Mouse (Mus musculus) WW6 (cell line): ENCODE data around the gene Glis2.
A peak's percentile ranks its signal among the peaks of the same experiment; 100 is the strongest.

Experiments used
- DNase-seq: peaks from one replicate; pipeline ENCODE4 v3.0.0-alpha.2; 2013; ENCODE audit warnings: low read depth, low spot score

Glis2 gene

GRCm38 (mm10) chr16:4593971-4594813 is at the start of gene Glis2:
Glis2 (plus strand) TSS chr16:4594713.
- no peak for DNase-seq

- no peak for DNase-seq
These were observed 49.7 kb upstream of the Glis2 start for GRCm38 (mm10) chr16:4544845-4545244.

GRCm38 (mm10) chr16:4546838-4547237 is 47.7 kb upstream of the Glis2 start:
- DNase-seq, result no peak

GRCm38 (mm10) chr16:4547611-4548010 is 46.9 kb upstream of the Glis2 start:
- no peak for DNase-seq

- DNase-seq, result no peak
These were observed 45.4 kb upstream of the Glis2 start for GRCm38 (mm10) chr16:4548953-4549688.

- DNase-seq, result no peak
These were observed 43.5 kb upstream of the Glis2 start for GRCm38 (mm10) chr16:4551056-4551455.

GRCm38 (mm10) chr16:4551885-4552284 is 42.6 kb upstream of the Glis2 start:
- DNase-seq, result no peak

GRCm38 (mm10) chr16:4552829-4553550 is 41.5 kb upstream of the Glis2 start:
- DNase-seq, result no peak

GRCm38 (mm10) chr16:4555555-4555954 is 39.0 kb upstream of the Glis2 start:
- no peak for DNase-seq

- no peak for DNase-seq
These were observed 37.4 kb upstream of the Glis2 start for GRCm38 (mm10) chr16:4557085-4557484.

- DNase-seq, result no peak
These were observed 36.6 kb upstream of the Glis2 start for GRCm38 (mm10) chr16:4557949-4558348.

- DNase-seq, result peak; percentile 84
These were observed 36.0 kb upstream of the Glis2 start for GRCm38 (mm10) chr16:4558384-4558979.

- DNase-seq, result no peak
These were observed 35.4 kb upstream of the Glis2 start for GRCm38 (mm10) chr16:4558980-4559631.

GRCm38 (mm10) chr16:4559715-4560144 is 34.8 kb upstream of the Glis2 start, which contains the start of gene Tfap4:
Tfap4 (minus strand) TSS chr16:4559854.
- no peak for DNase-seq

GRCm38 (mm10) chr16:4560145-4560952 is 34.2 kb upstream of the Glis2 start:
- DNase-seq, result peak; percentile 87

GRCm38 (mm10) chr16:4567912-4568311 is 26.6 kb upstream of the Glis2 start:
- DNase-seq, result peak; percentile 61

GRCm38 (mm10) chr16:4570737-4571136 is 23.8 kb upstream of the Glis2 start:
- no peak for DNase-seq

GRCm38 (mm10) chr16:4576038-4576437 is 18.5 kb upstream of the Glis2 start:
- no peak for DNase-seq

- DNase-seq, result no peak
These were observed 17.6 kb upstream of the Glis2 start for GRCm38 (mm10) chr16:4576873-4577272.

GRCm38 (mm10) chr16:4578630-4579029 is 15.9 kb upstream of the Glis2 start:
- DNase-seq, result no peak
